Mouse (Mus musculus) intestine, embryonic 14.5 days (tissue): ENCODE measurements around the gene Cdc42bpb. TPM values are rescaled to one million over a fixed set of nuclear protein-coding genes. Genes with fewer than 3 reads are reported as not detected.

Experiments used
- ATAC-seq: fragments of 200-750 bp; cut with Nextera tagmentation; replicated peaks from 2 replicates; pipeline ENCODE4 v1.8.0; 2017; ENCODE audit warnings: low read depth, moderate number of reproducible peaks, moderate TSS enrichment, moderate library complexity; ENCODE audit not compliant: low FRiP score, low TSS enrichment
- DNase-seq: peaks from one replicate; pipeline ENCODE4 v3.0.0-alpha.2; 2018; ENCODE audit warnings: low spot score
- H3K27ac ChIP-seq: fragments of 300-500 bp; sonication (generic); 2 replicates; pipeline ENCODE4 v1.5.1; 2014; ENCODE audit warnings: low read depth, mild to moderate bottlenecking, control low read depth
- H3K27me3 ChIP-seq: fragments of 300-500 bp; sonication (generic); replicated peaks from 2 replicates; pipeline ENCODE4 v1.6.1; 2014; ENCODE audit warnings: low read length, control low read depth; ENCODE audit not compliant: control insufficient read depth, insufficient read depth
- H3K36me3 ChIP-seq: fragments of 300-500 bp; sonication (generic); 2 replicates; pipeline ENCODE4 v1.6.1; 2014; ENCODE audit warnings: low read length, control low read depth; ENCODE audit not compliant: control insufficient read depth, insufficient read depth
- H3K4me1 ChIP-seq: fragments of 300-500 bp; sonication (generic); replicated peaks from 2 replicates; pipeline ENCODE4 v1.6.1; 2014; ENCODE audit warnings: low read length, control low read depth, mixed read lengths; ENCODE audit not compliant: control insufficient read depth, insufficient read depth
- H3K4me2 ChIP-seq: fragments of 300-500 bp; sonication (generic); 2 replicates; pipeline ENCODE4 v1.6.1; 2014; ENCODE audit warnings: low read length
- H3K4me3 ChIP-seq: fragments of 300-500 bp; sonication (generic); 2 replicates; pipeline ENCODE4 v1.5.1; 2014; ENCODE audit warnings: low read depth, low read length, control low read depth, mixed read lengths
- H3K9ac ChIP-seq: fragments of 300-500 bp; sonication (generic); 2 replicates; pipeline ENCODE4 v1.6.1; 2014; ENCODE audit warnings: mild to moderate bottlenecking, low read length
- H3K9me3 ChIP-seq: fragments of 300-500 bp; sonication (generic); 2 replicates; pipeline ENCODE4 v1.6.1; 2016; ENCODE audit warnings: low read length, control low read depth; ENCODE audit not compliant: control insufficient read depth
- WGBS: fragments of 180-500 bp; shearing (Covaris S2); extraction: QIAGEN DNeasy Blood & Tissue Kit; methylation state at CpG from one replicate; pipeline ENCODE4 v1.1.7; 2014; 5-methylcytosine and 5-hydroxymethylcytosine counted together
- polyA plus RNA-seq: library from polyadenylated mRNA; unstranded; fragments of >200 nt; fragmentation: Nextera tagmentation; extraction: Ambion mirVana; gene quantifications from 2 replicates; pipeline ENCODE4 v1.2.1, GENCODE M21; 2014

Gene Cdc42bpb
- 48.2 and 49.0 TPM in 2 replicates for polyA plus RNA-seq

GRCm38 (mm10) chr12:111377376-111377973, at the start of gene Cdc42bpb:
TSS of gene Cdc42bpb (minus strand) at chr12:111377718.
- Histone ChIP-seq H3K4me2 (peak within 1 kb of the TSS; percentile 71), H3K9me3 (no peaks in the 10 kb centered on the region), H3K36me3 (no peaks in the 10 kb centered on the region), H3K4me3 (peak within 1 kb of the TSS; percentile 99), H3K27ac (peak within 1 kb of the TSS; percentile 92), H3K4me1 (peaks cover 27% of the 10 kb centered on the region), H3K9ac (peak within 1 kb of the TSS; percentile 91), H3K27me3 (no peaks in the 10 kb centered on the region)
- WGBS: under 1% methylated on average over 85 of the region's 94 CpGs
- DNase-seq (peak; percentile 93), ATAC-seq (peak; percentile 93)

DNA sequence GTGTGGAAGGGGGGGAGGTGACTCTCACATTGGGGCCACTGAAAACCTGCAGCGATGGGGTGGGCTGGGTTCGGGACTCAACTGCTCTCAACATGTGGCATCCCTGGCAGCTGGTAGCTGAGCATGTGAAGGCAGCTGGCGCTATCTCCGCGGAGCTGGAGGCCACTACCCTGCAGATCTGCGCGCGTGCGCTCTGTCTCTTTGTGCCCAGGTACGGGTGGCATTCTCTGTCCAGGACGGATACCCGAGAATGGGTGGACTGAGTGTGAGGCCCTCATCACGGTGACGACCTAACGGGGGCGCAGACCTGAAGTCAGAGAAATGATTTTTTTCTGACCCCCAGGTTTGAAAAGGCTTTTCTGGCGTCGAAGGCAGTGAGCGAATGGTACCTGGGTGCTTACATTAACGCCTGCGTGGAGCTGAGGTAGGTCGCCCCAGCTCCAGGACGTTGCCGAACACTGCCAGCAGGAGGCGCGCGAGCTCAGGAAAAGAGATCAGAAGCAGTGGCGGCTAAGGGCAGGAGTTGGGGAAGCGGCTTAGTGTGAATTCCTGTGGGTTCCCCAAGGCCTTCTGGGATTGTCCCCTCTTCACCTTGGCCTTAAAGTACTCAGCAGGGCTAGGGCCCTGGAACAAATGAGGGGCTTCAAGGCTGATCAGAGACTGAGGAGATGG, 48.4 kb upstream of the Cdc42bpb start:
- Histone ChIP-seq H3K9ac (no peak overlapping the region), H3K36me3 (no peaks in the 10 kb centered on the region), H3K4me1 (peaks cover 25% of the 10 kb centered on the region), H3K4me3 (no peak overlapping the region), H3K27ac (no peak overlapping the region), H3K4me2 (no peak overlapping the region), H3K9me3 (no peaks in the 10 kb centered on the region), H3K27me3 (peaks cover 86% of the 10 kb centered on the region)
- no peak; the same call in 1 of the 2 replicates for ATAC-seq
- peak; percentile 99 for DNase-seq
- WGBS: 20% methylated on average over 29 of the region's 29 CpGs

DNA sequence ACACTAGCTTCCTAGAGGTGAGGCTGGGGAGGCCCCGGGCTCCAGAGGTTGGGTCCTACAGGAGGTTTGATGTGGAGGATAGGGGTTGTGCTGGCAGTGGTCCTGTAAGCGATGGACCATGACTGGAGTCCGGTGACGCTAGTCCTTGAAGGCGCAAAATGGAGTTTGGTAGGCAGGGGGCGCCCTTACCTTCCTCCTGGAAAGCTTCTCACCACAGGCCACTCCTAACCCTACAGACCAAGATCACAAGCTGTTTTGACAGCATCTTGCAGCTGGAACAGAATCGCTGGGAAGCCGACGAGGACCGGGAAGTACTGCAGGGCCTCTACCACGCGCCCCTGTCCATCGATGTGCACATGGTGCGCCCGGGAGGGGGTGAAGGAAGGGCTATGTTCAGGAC, 47.7 kb upstream of the Cdc42bpb start:
- Histone ChIP-seq H3K36me3 (no peaks in the 10 kb centered on the region), H3K27me3 (peaks cover 80% of the 10 kb centered on the region), H3K4me1 (peaks cover 18% of the 10 kb centered on the region), H3K9me3 (no peaks in the 10 kb centered on the region), H3K27ac (no peak overlapping the region), H3K4me2 (no peak overlapping the region), H3K9ac (no peak overlapping the region), H3K4me3 (no peak overlapping the region)
- peak; percentile 96 for DNase-seq
- peak; percentile 40; the same call in 1 of the 2 replicates for ATAC-seq
- WGBS: 6% methylated on average over 15 of the region's 15 CpGs

DNA sequence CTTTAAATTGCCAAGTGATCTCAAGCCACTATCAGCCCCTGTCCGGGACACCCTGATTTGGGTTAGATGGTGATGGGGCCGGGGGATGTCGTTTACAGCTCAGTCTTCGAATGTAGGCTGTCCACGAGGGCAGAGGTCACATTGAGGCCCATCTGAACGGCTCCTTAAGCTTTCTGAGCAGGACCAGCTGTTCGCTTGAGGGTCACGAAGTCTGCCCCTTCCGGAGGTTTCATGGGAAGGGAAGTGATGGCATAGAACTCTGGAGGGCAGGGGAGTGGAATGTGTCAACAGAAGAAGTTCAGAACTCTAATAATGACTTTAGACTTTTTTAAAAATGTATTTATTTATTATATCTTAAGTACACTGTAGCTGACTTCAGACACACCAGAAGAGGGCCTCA, 47.0 kb upstream of the Cdc42bpb start:
- Histone ChIP-seq H3K4me2 (no peak overlapping the region), H3K4me3 (no peak overlapping the region), H3K4me1 (peaks cover 14% of the 10 kb centered on the region; the same call in 1 of the 2 replicates), H3K9ac (no peak overlapping the region), H3K27me3 (peaks cover 73% of the 10 kb centered on the region), H3K9me3 (no peaks in the 10 kb centered on the region), H3K36me3 (no peaks in the 10 kb centered on the region), H3K27ac (no peak overlapping the region)
- ATAC-seq: no peak
- no peak for DNase-seq
- WGBS: 25% methylated on average over 9 of the region's 9 CpGs

DNA sequence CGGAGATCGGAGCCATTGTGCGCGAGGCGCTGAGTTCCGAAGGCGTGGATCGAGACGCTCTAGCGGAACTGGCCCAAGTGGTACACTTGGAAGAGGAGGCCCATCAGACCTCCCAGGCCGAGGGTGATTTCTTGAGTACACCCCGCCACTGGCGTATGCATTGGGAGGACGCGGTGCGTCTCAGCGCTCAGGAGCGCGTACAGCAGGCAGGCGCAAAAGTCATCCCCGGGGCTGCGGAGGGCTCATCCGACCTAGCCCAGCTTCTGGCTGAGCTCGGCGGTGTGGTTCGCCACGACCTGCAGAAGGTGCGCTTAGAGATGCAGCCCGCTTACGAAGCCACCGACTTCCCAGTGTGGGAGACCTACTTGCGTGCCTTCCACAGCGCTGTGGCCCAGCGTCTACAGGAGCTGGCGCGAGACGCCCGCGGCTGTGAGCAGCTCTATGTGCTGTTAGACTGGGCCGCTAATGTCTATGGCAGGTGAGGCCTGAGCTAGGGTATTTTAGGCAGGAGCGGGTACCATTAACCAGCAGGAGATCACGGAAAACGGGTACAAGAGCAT, 46.1 kb upstream of the Cdc42bpb start:
- H3K4me3 ChIP-seq: peak overlapping the region; percentile 24
- H3K27me3 ChIP-seq: peaks cover 65% of the 10 kb centered on the region
- no peak overlapping the region for H3K27ac ChIP-seq
- ATAC-seq (no peak), DNase-seq (no peak)
- no peaks in the 10 kb centered on the region for H3K9me3 ChIP-seq
- no peaks in the 10 kb centered on the region for H3K36me3 ChIP-seq
- H3K4me2 ChIP-seq: peak overlapping the region; percentile 44
- no peak overlapping the region for H3K9ac ChIP-seq
- 12% methylated on average over 43 of the region's 43 CpGs for WGBS
- peaks cover 7% of the 10 kb centered on the region; the same call in 1 of the 2 replicates for H3K4me1 ChIP-seq

- Histone ChIP-seq H3K9ac (no peak overlapping the region), H3K36me3 (no peaks in the 10 kb centered on the region), H3K4me2 (no peak overlapping the region), H3K4me1 (peaks cover 8% of the 10 kb centered on the region), H3K4me3 (0 out of 2 replicates have a peak overlapping the region, but pooled peaks have one; percentile 24), H3K27ac (no peak overlapping the region), H3K27me3 (peaks cover 57% of the 10 kb centered on the region), H3K9me3 (no peaks in the 10 kb centered on the region)
- DNase-seq (no peak), ATAC-seq (no peak)
- 48% methylated on average over 5 of the region's 5 CpGs for WGBS
These were observed 45.3 kb upstream of the Cdc42bpb start for GRCm38 (mm10) chr12:111422852-111423251.

- Histone ChIP-seq H3K9me3 (no peaks in the 10 kb centered on the region), H3K27me3 (peaks cover 47% of the 10 kb centered on the region), H3K36me3 (no peaks in the 10 kb centered on the region), H3K4me2 (no peak overlapping the region), H3K4me1 (peaks cover 9% of the 10 kb centered on the region), H3K4me3 (no peak overlapping the region), H3K27ac (no peak overlapping the region), H3K9ac (no peak overlapping the region)
- ATAC-seq: no peak
- no peak for DNase-seq
- WGBS: 40% methylated on average over 7 of the region's 7 CpGs
These were observed 43.6 kb upstream of the Cdc42bpb start for GRCm38 (mm10) chr12:111420946-111421709.

DNA sequence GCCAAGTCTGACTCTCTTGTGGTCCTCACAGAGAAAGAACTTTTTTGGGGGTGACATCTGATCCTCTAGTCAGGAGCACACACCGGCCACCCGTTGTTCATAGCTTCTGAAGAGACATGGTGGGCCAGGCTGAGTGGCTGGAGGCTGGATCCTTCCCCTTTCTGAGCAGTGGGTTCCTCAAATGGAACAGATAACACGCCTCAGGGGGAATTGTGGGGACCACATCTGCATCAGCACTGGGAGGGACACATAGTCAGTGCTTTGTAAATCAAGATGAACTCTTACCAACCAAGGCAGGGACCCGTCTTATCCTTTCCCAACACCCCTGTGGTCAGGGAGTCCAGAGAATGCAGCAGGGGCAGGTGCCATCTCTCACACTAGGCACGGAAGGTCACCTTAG, 42.4 kb upstream of the Cdc42bpb start:
- H3K9me3 ChIP-seq: no peaks in the 10 kb centered on the region
- DNase-seq (no peak), ATAC-seq (no peak)
- H3K4me3 ChIP-seq: no peak overlapping the region
- no peaks in the 10 kb centered on the region for H3K36me3 ChIP-seq
- no peak overlapping the region for H3K27ac ChIP-seq
- H3K27me3 ChIP-seq: peaks cover 36% of the 10 kb centered on the region
- no peak overlapping the region for H3K4me2 ChIP-seq
- WGBS: 85% methylated on average over 5 of the region's 5 CpGs
- H3K4me1 ChIP-seq: peaks cover 9% of the 10 kb centered on the region
- no peak overlapping the region for H3K9ac ChIP-seq
